Mouse (Mus musculus): ENCODE measurements around the gene Ppt2. TPM values are rescaled to one million over a fixed set of nuclear protein-coding genes. Genes with fewer than 3 reads are reported as not detected.

Gene Ppt2
- polyA plus RNA-seq, 1 experiment from 2014 or later = 17.7 TPM

GRCm38 (mm10) chr17:34596098-34596497 lies 32.2 kb downstream of the Ppt2 start:
- Histone ChIP-seq H3K27ac (ENCODE audit: low read length) (no peak overlapping the region), H3K9ac (replicated peaks; ENCODE audit: low read depth, low read length) (no peak overlapping the region), H3K27me3 (replicated peaks; ENCODE audit: control insufficient read depth, insufficient read depth, low read length) (no peaks in the 10 kb centered on the region), H3K9me3 (ENCODE audit: control insufficient read depth, low read length) (no peaks in the 10 kb centered on the region), H3K4me3 (replicated peaks; ENCODE audit: low read length) (no peak overlapping the region), H3K36me3 (ENCODE audit: control insufficient read depth, insufficient read depth) (peaks cover 10% of the 10 kb centered on the region), H3K4me1 (replicated peaks; ENCODE audit: control insufficient read depth, insufficient read depth, low read length) (peaks cover 30% of the 10 kb centered on the region), H3K4me2 (ENCODE audit: low read length) (no peak overlapping the region)
- WGBS = 76% methylated on average over 8 of the region's 8 CpGs
- no peak for ATAC-seq

GRCm38 (mm10) chr17:34593752-34594525 lies 34.4 kb downstream of the Ppt2 start:
- H3K9me3 ChIP-seq (ENCODE audit: control insufficient read depth, low read length) = no peaks in the 10 kb centered on the region
- 45% methylated on average over 32 of the region's 34 CpGs for WGBS
- no peaks in the 10 kb centered on the region for H3K27me3 ChIP-seq (replicated peaks; ENCODE audit: control insufficient read depth, insufficient read depth, low read length)
- ATAC-seq = no peak
- H3K36me3 ChIP-seq (ENCODE audit: control insufficient read depth, insufficient read depth) = 0 out of 2 replicates have a peak, but pooled peaks cover 3% of the 10 kb centered on the region
- peak overlapping the region; percentile 96 for H3K27ac ChIP-seq (ENCODE audit: low read length)
- peak overlapping the region; percentile 81 for H3K4me3 ChIP-seq (replicated peaks; ENCODE audit: low read length)
- H3K9ac ChIP-seq (replicated peaks; ENCODE audit: low read depth, low read length) = peak overlapping the region; percentile 98
- peak overlapping the region; percentile 67 for H3K4me2 ChIP-seq (ENCODE audit: low read length)
- peaks cover 35% of the 10 kb centered on the region for H3K4me1 ChIP-seq (replicated peaks; ENCODE audit: control insufficient read depth, insufficient read depth, low read length)

GRCm38 (mm10) chr17:34592581-34593549 lies 35.4 kb downstream of the Ppt2 start:
- H3K27ac ChIP-seq (ENCODE audit: low read length) = peak overlapping the region; percentile 96
- 0 out of 2 replicates have a peak, but pooled peaks cover 3% of the 10 kb centered on the region for H3K36me3 ChIP-seq (ENCODE audit: control insufficient read depth, insufficient read depth)
- peak overlapping the region; percentile 67 for H3K4me2 ChIP-seq (ENCODE audit: low read length)
- H3K9ac ChIP-seq (replicated peaks; ENCODE audit: low read depth, low read length) = peak overlapping the region; percentile 98
- peak; percentile 13 for ATAC-seq
- peaks cover 41% of the 10 kb centered on the region for H3K4me1 ChIP-seq (replicated peaks; ENCODE audit: control insufficient read depth, insufficient read depth, low read length)
- H3K9me3 ChIP-seq (ENCODE audit: control insufficient read depth, low read length) = no peaks in the 10 kb centered on the region
- WGBS = under 1% methylated on average over 30 of the region's 32 CpGs
- peak overlapping the region; percentile 81 for H3K4me3 ChIP-seq (replicated peaks; ENCODE audit: low read length)
- H3K27me3 ChIP-seq (replicated peaks; ENCODE audit: control insufficient read depth, insufficient read depth, low read length) = no peaks in the 10 kb centered on the region

DNA sequence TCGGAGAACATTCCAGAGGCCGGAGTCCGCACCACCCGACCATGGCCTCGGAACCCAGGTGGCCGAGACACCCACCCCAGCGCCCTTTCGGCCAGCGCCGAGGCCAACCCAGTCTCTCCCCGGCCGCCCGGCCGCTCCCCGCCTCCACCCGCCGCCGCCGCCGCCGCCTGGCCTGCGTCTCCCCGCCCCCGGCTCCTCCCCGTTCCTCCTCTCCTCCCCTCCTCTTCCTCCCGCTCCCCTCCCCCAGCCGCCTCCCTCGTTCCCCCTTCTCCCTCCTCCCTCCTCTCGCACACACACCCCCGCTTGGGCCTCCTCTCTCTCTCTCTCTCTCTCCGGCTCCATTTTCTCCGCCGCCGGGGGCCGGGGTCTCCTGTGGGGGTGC lies 36.3 kb downstream of the Ppt2 start:
- peak overlapping the region; percentile 96 for H3K27ac ChIP-seq (ENCODE audit: low read length)
- 0 out of 2 replicates have a peak, but pooled peaks cover 3% of the 10 kb centered on the region for H3K36me3 ChIP-seq (ENCODE audit: control insufficient read depth, insufficient read depth)
- no peaks in the 10 kb centered on the region for H3K27me3 ChIP-seq (replicated peaks; ENCODE audit: control insufficient read depth, insufficient read depth, low read length)
- H3K9me3 ChIP-seq (ENCODE audit: control insufficient read depth, low read length) = no peaks in the 10 kb centered on the region
- peak overlapping the region; percentile 67 for H3K4me2 ChIP-seq (ENCODE audit: low read length)
- peak; percentile 29 for ATAC-seq
- H3K9ac ChIP-seq (replicated peaks; ENCODE audit: low read depth, low read length) = peak overlapping the region; percentile 98
- peak overlapping the region; percentile 81 for H3K4me3 ChIP-seq (replicated peaks; ENCODE audit: low read length)
- peaks cover 42% of the 10 kb centered on the region for H3K4me1 ChIP-seq (replicated peaks; ENCODE audit: control insufficient read depth, insufficient read depth, low read length)
- WGBS = under 1% methylated on average over 22 of the region's 35 CpGs

DNA sequence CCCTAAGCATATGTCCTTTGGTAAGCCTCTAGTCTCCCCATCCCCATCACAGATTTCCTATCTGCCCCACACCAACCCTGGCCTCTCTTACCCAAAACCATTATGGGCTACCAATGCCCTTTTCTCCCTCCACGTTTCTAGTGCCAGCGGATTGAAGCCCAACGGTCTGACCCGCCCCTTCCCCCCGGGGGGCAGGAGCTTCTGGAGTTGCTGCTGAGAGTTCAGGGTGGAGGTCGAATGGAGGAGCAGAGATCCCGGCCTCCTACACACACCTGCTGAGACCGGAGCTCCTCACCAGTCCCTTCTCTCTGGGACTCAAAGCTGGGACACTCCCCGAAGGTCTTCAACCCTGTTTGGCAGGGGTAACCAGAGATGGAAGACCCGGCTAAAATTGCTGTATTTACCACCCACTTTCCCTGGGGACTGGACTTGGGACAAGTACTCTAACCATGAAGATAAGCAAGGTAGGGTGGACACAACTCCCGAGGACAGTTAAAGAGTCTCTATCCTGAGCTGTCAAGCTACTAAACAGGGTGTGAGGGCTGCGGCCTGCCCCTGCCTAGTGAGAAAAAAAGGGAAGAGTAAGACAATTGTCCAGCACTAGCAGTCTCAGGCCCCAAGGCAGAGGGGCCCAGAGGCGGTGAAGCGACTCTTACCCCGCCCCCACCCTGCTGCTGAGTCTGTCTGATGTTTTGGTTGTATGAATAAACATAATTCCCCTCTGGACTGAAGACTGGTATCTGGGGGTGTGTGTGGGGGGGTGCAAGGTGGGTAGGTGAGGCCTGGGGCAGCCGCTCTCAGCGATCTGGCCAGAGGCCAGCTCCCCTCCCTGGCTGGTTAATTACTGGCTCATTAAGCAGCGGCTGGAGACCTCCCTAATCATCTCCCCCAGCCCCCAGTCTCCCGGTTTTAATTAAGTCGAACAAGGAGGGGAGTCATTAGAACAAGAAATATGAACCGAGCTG lies 37.0 kb downstream of the Ppt2 start, which contains the start of gene Pbx2:
Pbx2 (plus strand) TSS at position 238 of the 965 bp plus-strand sequence.
- H3K27me3 ChIP-seq (replicated peaks; ENCODE audit: control insufficient read depth, insufficient read depth, low read length) = no peaks in the 10 kb centered on the region
- peak within 1 kb of the TSS; percentile 67 for H3K4me2 ChIP-seq (ENCODE audit: low read length)
- H3K4me3 ChIP-seq (replicated peaks; ENCODE audit: low read length) = peak within 1 kb of the TSS; percentile 81
- 2% methylated on average over 21 of the region's 21 CpGs for WGBS
- H3K9me3 ChIP-seq (ENCODE audit: control insufficient read depth, low read length) = no peaks in the 10 kb centered on the region
- H3K4me1 ChIP-seq (replicated peaks; ENCODE audit: control insufficient read depth, insufficient read depth, low read length) = peaks cover 44% of the 10 kb centered on the region
- peak within 1 kb of the TSS; percentile 98 for H3K9ac ChIP-seq (replicated peaks; ENCODE audit: low read depth, low read length)
- ATAC-seq = peak; percentile 2
- peak within 1 kb of the TSS; percentile 96 for H3K27ac ChIP-seq (ENCODE audit: low read length)
- 0 out of 2 replicates have a peak, but pooled peaks cover 3% of the 10 kb centered on the region for H3K36me3 ChIP-seq (ENCODE audit: control insufficient read depth, insufficient read depth)

- Histone ChIP-seq H3K4me3 (replicated peaks; ENCODE audit: low read length) (no peak overlapping the region), H3K4me1 (replicated peaks; ENCODE audit: control insufficient read depth, insufficient read depth, low read length) (peaks cover 53% of the 10 kb centered on the region), H3K4me2 (ENCODE audit: low read length) (no peak overlapping the region), H3K9ac (replicated peaks; ENCODE audit: low read depth, low read length) (no peak overlapping the region), H3K36me3 (ENCODE audit: control insufficient read depth, insufficient read depth) (0 out of 2 replicates have a peak, but pooled peaks cover 1% of the 10 kb centered on the region), H3K9me3 (ENCODE audit: control insufficient read depth, low read length) (no peaks in the 10 kb centered on the region), H3K27me3 (replicated peaks; ENCODE audit: control insufficient read depth, insufficient read depth, low read length) (no peaks in the 10 kb centered on the region), H3K27ac (ENCODE audit: low read length) (no peak overlapping the region; the same call in 1 of the 2 replicates)
- 72% methylated on average over 15 of the region's 15 CpGs for WGBS
- no peak for ATAC-seq
Observed at GRCm38 (mm10) chr17:34590154-34590987, 37.9 kb downstream of the Ppt2 start.

DNA sequence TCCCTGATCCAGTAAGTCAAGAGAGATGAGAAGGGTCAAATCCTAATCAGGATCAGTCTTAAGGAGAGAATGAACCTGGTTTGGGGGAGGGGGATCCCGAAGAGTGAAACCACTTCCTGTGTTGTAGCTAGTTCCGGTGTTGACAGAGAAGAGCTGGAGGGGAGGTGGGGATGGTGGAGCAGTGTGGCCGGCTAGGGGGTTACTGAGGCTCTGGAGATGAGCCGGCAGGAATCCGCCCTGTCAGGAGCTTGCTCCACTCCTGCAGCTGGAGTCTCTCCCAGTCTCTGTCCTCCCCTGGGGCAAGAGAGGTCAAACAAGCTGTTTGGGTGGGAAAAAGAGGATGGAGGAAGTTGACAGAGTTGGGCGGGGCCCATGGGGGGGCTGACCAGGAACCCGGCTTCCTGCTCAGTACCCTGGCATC lies 38.6 kb downstream of the Ppt2 start, which contains the start of gene Gpsm3:
Gpsm3 (plus strand) TSS at position 126 of the 421 bp plus-strand sequence.
- no peak within 1 kb of the TSS for H3K4me3 ChIP-seq (replicated peaks; ENCODE audit: low read length)
- H3K4me1 ChIP-seq (replicated peaks; ENCODE audit: control insufficient read depth, insufficient read depth, low read length) = peaks cover 50% of the 10 kb centered on the region

GRCm38 (mm10) chr17:34589206-34589605 lies 39.1 kb downstream of the Ppt2 start:
- 49% methylated on average over 7 of the region's 7 CpGs for WGBS
- Histone ChIP-seq H3K36me3 (ENCODE audit: control insufficient read depth, insufficient read depth) (no peaks in the 10 kb centered on the region), H3K27me3 (replicated peaks; ENCODE audit: control insufficient read depth, insufficient read depth, low read length) (no peaks in the 10 kb centered on the region), H3K9ac (replicated peaks; ENCODE audit: low read depth, low read length) (no peak overlapping the region), H3K4me3 (replicated peaks; ENCODE audit: low read length) (no peak overlapping the region), H3K9me3 (ENCODE audit: control insufficient read depth, low read length) (no peaks in the 10 kb centered on the region), H3K4me2 (ENCODE audit: low read length) (no peak overlapping the region), H3K4me1 (replicated peaks; ENCODE audit: control insufficient read depth, insufficient read depth, low read length) (peaks cover 45% of the 10 kb centered on the region), H3K27ac (ENCODE audit: low read length) (no peak overlapping the region)
- ATAC-seq = no peak

More for the DNA sequence above, 38.6 kb downstream of the Ppt2 start, which contains the start of gene Gpsm3:
- WGBS = 51% methylated on average over 7 of the region's 7 CpGs
- H3K9ac ChIP-seq (replicated peaks; ENCODE audit: low read depth, low read length) = no peak within 1 kb of the TSS
- ATAC-seq = no peak
- H3K36me3 ChIP-seq (ENCODE audit: control insufficient read depth, insufficient read depth) = no peaks in the 10 kb centered on the region
- no peaks in the 10 kb centered on the region for H3K27me3 ChIP-seq (replicated peaks; ENCODE audit: control insufficient read depth, insufficient read depth, low read length)
- H3K27ac ChIP-seq (ENCODE audit: low read length) = no peak within 1 kb of the TSS
- no peak within 1 kb of the TSS for H3K4me2 ChIP-seq (ENCODE audit: low read length)
- H3K9me3 ChIP-seq (ENCODE audit: control insufficient read depth, low read length) = no peaks in the 10 kb centered on the region
